8 mouse cellular contexts compared by ENCODE assay signal in genomic region chr12:82946507-82946906, GRCm38 (mm10).
A peak's percentile ranks its signal among the peaks of the same experiment; 100 is the strongest.
DNase-seq lines count a peak whose midpoint lies in the region; ATAC-seq and TF ChIP-seq lines count a peak whose summit lies in the region.

No protein-coding gene starts in this region.

- peak; percentile 64 for TF ChIP-seq CTCF in cerebellum, adult 2 months (IDR thresholded peaks at IDR 0.05; ENCODE audit: borderline replicate concordance, insufficient read depth, low read depth, low read length)

- no peak for TF ChIP-seq POLR2A in cerebellum, adult 2 months (IDR thresholded peaks at IDR 0.05; ENCODE audit: borderline replicate concordance, insufficient read depth, low read length)

- no peak overlapping the region for H3K9ac ChIP-seq in hindbrain, embryonic 11.5 days (ENCODE audit: low read depth, low read length)
- H3K9ac ChIP-seq in hindbrain, embryonic 12.5 days = no peak overlapping the region

- no peak overlapping the region for H3K4me2 ChIP-seq in hindbrain, embryonic 11.5 days (replicated peaks; ENCODE audit: low read depth, low read length)
- no peak overlapping the region for H3K4me2 ChIP-seq in hindbrain, embryonic 12.5 days (replicated peaks)

- no peaks in the 10 kb centered on the region for H3K36me3 ChIP-seq in hindbrain, embryonic 11.5 days (ENCODE audit: control insufficient read depth, insufficient read depth, low read length)
- H3K36me3 ChIP-seq in hindbrain, embryonic 12.5 days = no peaks in the 10 kb centered on the region

- H3K4me3 ChIP-seq in hindbrain, embryonic 11.5 days (ENCODE audit: low read depth, low read length) = no peak overlapping the region
- no peak overlapping the region for H3K4me3 ChIP-seq in hindbrain, embryonic 12.5 days
- H3K4me3 ChIP-seq in cerebellum, adult 2 months (replicated peaks; ENCODE audit: insufficient read depth, low read depth, low read length) = no peak overlapping the region

- WGBS in hindbrain, embryonic 11.5 days = 24% methylated on average over 5 of the region's 5 CpGs
- WGBS in hindbrain, embryonic 12.5 days = 27% methylated on average over 5 of the region's 5 CpGs
- WGBS in cerebellum, adult 2 months = 1% methylated on average over 5 of the region's 5 CpGs

- DNase-seq in hindbrain, embryonic 11.5 days (ENCODE audit: low spot score) = peak; percentile 90
- DNase-seq in cerebellum, adult 2 months = peak; percentile 67 to 83
- DNase-seq in frontal cortex, adult 2 months (ENCODE audit: extremely low spot score in 1 of 2, low spot score in 1 of 2) = peak; percentile 64 to 97
- peak; percentile 68 for DNase-seq in induced T-regulatory cell, adult 2 months (ENCODE audit: low read depth)
- DNase-seq in left cerebral cortex, adult 8-10 months (ENCODE audit: low spot score in 2 of 2) = peak; percentile 48 to 91
- DNase-seq in neural tube, embryonic 10.5 days (ENCODE audit: extremely low spot score, low spot score) = peak; percentile 74
- peak; percentile 63 for DNase-seq in testis, postnatal 14 days (ENCODE audit: low spot score)

- no peaks in the 10 kb centered on the region for H3K27me3 ChIP-seq in hindbrain, embryonic 11.5 days (ENCODE audit: control insufficient read depth, insufficient read depth, low read length)
- no peaks in the 10 kb centered on the region for H3K27me3 ChIP-seq in hindbrain, embryonic 12.5 days
- H3K27me3 ChIP-seq in cerebellum, adult 2 months (ENCODE audit: control insufficient read depth, insufficient read depth, low read length) = no peaks in the 10 kb centered on the region

- no peaks in the 10 kb centered on the region for H3K9me3 ChIP-seq in hindbrain, embryonic 11.5 days (ENCODE audit: control insufficient read depth, low read length)
- no peaks in the 10 kb centered on the region for H3K9me3 ChIP-seq in hindbrain, embryonic 12.5 days (replicated peaks)

- ATAC-seq in hindbrain, embryonic 11.5 days (ENCODE audit: low FRiP score) = no peak
- no peak for ATAC-seq in hindbrain, embryonic 12.5 days (ENCODE audit: low FRiP score)

- no peaks in the 10 kb centered on the region for H3K4me1 ChIP-seq in hindbrain, embryonic 11.5 days (replicated peaks; ENCODE audit: control insufficient read depth, insufficient read depth, low read length)
- no peaks in the 10 kb centered on the region for H3K4me1 ChIP-seq in hindbrain, embryonic 12.5 days
- no peaks in the 10 kb centered on the region for H3K4me1 ChIP-seq in cerebellum, adult 2 months (ENCODE audit: control insufficient read depth, insufficient read depth, low read length)

- no peak overlapping the region for H3K27ac ChIP-seq in hindbrain, embryonic 11.5 days (ENCODE audit: low read depth, low read length)
- H3K27ac ChIP-seq in hindbrain, embryonic 12.5 days = no peak overlapping the region
- no peak overlapping the region for H3K27ac ChIP-seq in cerebellum, adult 2 months (ENCODE audit: insufficient read depth, low read length)
